Mouse (Mus musculus) lung, postnatal 0 days (tissue): ENCODE results near the gene Slc4a10.

ENCODE experiments used
- CTCF ChIP-seq: IDR thresholded peaks from 2 replicates; pipeline ENCODE4 v1.5.1; 2016; ENCODE audit warnings: antibody characterized with exemption, mild to moderate bottlenecking
- EP300 ChIP-seq: IDR thresholded peaks from 2 replicates; pipeline ENCODE4 v1.6.1; 2016; ENCODE audit warnings: antibody characterized with exemption, mild to moderate bottlenecking, control low read depth

DNA sequence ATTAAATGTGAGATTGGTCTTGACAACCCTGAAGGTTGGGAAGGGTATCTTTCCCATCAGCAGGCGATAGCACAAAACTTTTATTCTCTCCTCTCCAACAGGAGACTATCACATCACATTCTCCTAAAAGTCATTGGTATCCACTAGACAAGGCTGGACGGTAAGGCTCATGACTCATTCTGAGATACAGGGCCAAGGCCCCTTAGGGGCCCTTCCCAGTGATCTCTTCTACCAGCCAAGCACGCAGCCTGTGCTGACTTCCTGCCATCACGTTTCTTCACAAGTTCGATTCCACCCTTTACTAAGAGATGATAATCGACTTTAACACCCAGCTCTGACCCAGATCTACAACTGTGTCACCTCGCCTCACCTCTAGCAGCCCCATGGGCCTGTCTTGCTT lies 290.8 kb downstream of the Slc4a10 start:
- TF ChIP-seq CTCF (no peak), EP300 (no peak)
